Mouse (Mus musculus): Measurements from ENCODE around the gene Ank3. TPM values are rescaled to one million over a fixed set of nuclear protein-coding genes. Genes with fewer than 3 reads are reported as not detected.

The Ank3 gene
- polyA plus RNA-seq, 1 experiment from 2014 or later, result 22.5 TPM

- ATAC-seq (ENCODE audit: low read depth) (no peak), DNase-seq (ENCODE audit: low spot score) (no peak)
- H3K4me3 ChIP-seq (ENCODE audit: low read depth, low read length), result no peak overlapping the region
- H3K4me2 ChIP-seq (ENCODE audit: low read depth, low read length), result no peak overlapping the region
- 67% methylated on average over 5 of the region's 5 CpGs for WGBS
- H3K36me3 ChIP-seq (ENCODE audit: control insufficient read depth, insufficient read depth, low read length), result no peaks in the 10 kb centered on the region
- H3K27me3 ChIP-seq (replicated peaks; ENCODE audit: control insufficient read depth, insufficient read depth, low read length), result no peaks in the 10 kb centered on the region
- H3K9me3 ChIP-seq (ENCODE audit: control insufficient read depth, low read length), result no peaks in the 10 kb centered on the region
- no peaks in the 10 kb centered on the region for H3K4me1 ChIP-seq (ENCODE audit: control insufficient read depth, insufficient read depth, low read length)
- no peak overlapping the region for H3K9ac ChIP-seq (ENCODE audit: low read depth, low read length)
- H3K27ac ChIP-seq (replicated peaks; ENCODE audit: low read depth, low read length), result no peak overlapping the region
These were observed 332.8 kb downstream of the Ank3 start for GRCm38 (mm10) chr10:69731341-69731740.

GRCm38 (mm10) chr10:69731863-69732262 lies 333.3 kb downstream of the Ank3 start:
- H3K9ac ChIP-seq (ENCODE audit: low read depth, low read length), result no peak overlapping the region
- no peak overlapping the region for H3K4me3 ChIP-seq (ENCODE audit: low read depth, low read length)
- no peaks in the 10 kb centered on the region for H3K4me1 ChIP-seq (ENCODE audit: control insufficient read depth, insufficient read depth, low read length)
- H3K36me3 ChIP-seq (ENCODE audit: control insufficient read depth, insufficient read depth, low read length), result no peaks in the 10 kb centered on the region
- DNase-seq (ENCODE audit: low spot score) (no peak), ATAC-seq (ENCODE audit: low read depth) (no peak)
- no peaks in the 10 kb centered on the region for H3K9me3 ChIP-seq (ENCODE audit: control insufficient read depth, low read length)
- no peak overlapping the region for H3K4me2 ChIP-seq (ENCODE audit: low read depth, low read length)
- H3K27me3 ChIP-seq (replicated peaks; ENCODE audit: control insufficient read depth, insufficient read depth, low read length), result no peaks in the 10 kb centered on the region
- H3K27ac ChIP-seq (replicated peaks; ENCODE audit: low read depth, low read length), result no peak overlapping the region
- WGBS, result 67% methylated on average over 1 of the region's 1 CpGs

- Histone ChIP-seq H3K9me3 (ENCODE audit: control insufficient read depth, low read length) (no peaks in the 10 kb centered on the region), H3K27ac (replicated peaks; ENCODE audit: low read depth, low read length) (no peak overlapping the region), H3K4me3 (ENCODE audit: low read depth, low read length) (no peak overlapping the region), H3K4me1 (ENCODE audit: control insufficient read depth, insufficient read depth, low read length) (peaks cover 16% of the 10 kb centered on the region), H3K9ac (ENCODE audit: low read depth, low read length) (no peak overlapping the region), H3K36me3 (ENCODE audit: control insufficient read depth, insufficient read depth, low read length) (no peaks in the 10 kb centered on the region), H3K27me3 (replicated peaks; ENCODE audit: control insufficient read depth, insufficient read depth, low read length) (no peaks in the 10 kb centered on the region), H3K4me2 (ENCODE audit: low read depth, low read length) (no peak overlapping the region)
- ATAC-seq (ENCODE audit: low read depth), result no peak
- no peak for DNase-seq (ENCODE audit: low spot score)
- 62% methylated on average over 7 of the region's 7 CpGs for WGBS
These were observed 337.7 kb downstream of the Ank3 start for GRCm38 (mm10) chr10:69736241-69736640.

GRCm38 (mm10) chr10:69738741-69739271 lies 340.2 kb downstream of the Ank3 start:
- Histone ChIP-seq H3K27ac (replicated peaks; ENCODE audit: low read depth, low read length) (peak overlapping the region; percentile 56), H3K27me3 (replicated peaks; ENCODE audit: control insufficient read depth, insufficient read depth, low read length) (no peaks in the 10 kb centered on the region), H3K36me3 (ENCODE audit: control insufficient read depth, insufficient read depth, low read length) (no peaks in the 10 kb centered on the region), H3K4me3 (ENCODE audit: low read depth, low read length) (no peak overlapping the region), H3K9me3 (ENCODE audit: control insufficient read depth, low read length) (no peaks in the 10 kb centered on the region), H3K9ac (ENCODE audit: low read depth, low read length) (no peak overlapping the region), H3K4me1 (ENCODE audit: control insufficient read depth, insufficient read depth, low read length) (peaks cover 16% of the 10 kb centered on the region), H3K4me2 (ENCODE audit: low read depth, low read length) (peak overlapping the region; percentile 21; the same call in 1 of the 2 replicates)
- DNase-seq (ENCODE audit: low spot score) (peak; percentile 64), ATAC-seq (ENCODE audit: low read depth) (no peak)
- 35% methylated on average over 5 of the region's 5 CpGs for WGBS

GRCm38 (mm10) chr10:69742528-69742927 lies 344.0 kb downstream of the Ank3 start:
- no peak overlapping the region for H3K4me3 ChIP-seq (ENCODE audit: low read depth, low read length)
- ATAC-seq (ENCODE audit: low read depth) (no peak), DNase-seq (ENCODE audit: low spot score) (no peak)
- H3K9me3 ChIP-seq (ENCODE audit: control insufficient read depth, low read length), result no peaks in the 10 kb centered on the region
- H3K9ac ChIP-seq (ENCODE audit: low read depth, low read length), result no peak overlapping the region
- no peak overlapping the region for H3K4me2 ChIP-seq (ENCODE audit: low read depth, low read length)
- no peaks in the 10 kb centered on the region for H3K36me3 ChIP-seq (ENCODE audit: control insufficient read depth, insufficient read depth, low read length)
- 88% methylated on average over 3 of the region's 3 CpGs for WGBS
- no peak overlapping the region for H3K27ac ChIP-seq (replicated peaks; ENCODE audit: low read depth, low read length)
- H3K4me1 ChIP-seq (ENCODE audit: control insufficient read depth, insufficient read depth, low read length), result peaks cover 23% of the 10 kb centered on the region
- no peaks in the 10 kb centered on the region for H3K27me3 ChIP-seq (replicated peaks; ENCODE audit: control insufficient read depth, insufficient read depth, low read length)

GRCm38 (mm10) chr10:69744181-69744580 lies 345.6 kb downstream of the Ank3 start:
- H3K27me3 ChIP-seq (replicated peaks; ENCODE audit: control insufficient read depth, insufficient read depth, low read length), result no peaks in the 10 kb centered on the region
- no peak overlapping the region for H3K4me2 ChIP-seq (ENCODE audit: low read depth, low read length)
- ATAC-seq (ENCODE audit: low read depth) (peak; percentile 26; the same call in 1 of the 2 replicates), DNase-seq (ENCODE audit: low spot score) (peak; percentile 61)
- peaks cover 13% of the 10 kb centered on the region for H3K4me1 ChIP-seq (ENCODE audit: control insufficient read depth, insufficient read depth, low read length)
- no peaks in the 10 kb centered on the region for H3K36me3 ChIP-seq (ENCODE audit: control insufficient read depth, insufficient read depth, low read length)
- H3K9me3 ChIP-seq (ENCODE audit: control insufficient read depth, low read length), result no peaks in the 10 kb centered on the region
- no peak overlapping the region for H3K9ac ChIP-seq (ENCODE audit: low read depth, low read length)
- WGBS, result 36% methylated on average over 8 of the region's 8 CpGs
- no peak overlapping the region for H3K4me3 ChIP-seq (ENCODE audit: low read depth, low read length)
- no peak overlapping the region for H3K27ac ChIP-seq (replicated peaks; ENCODE audit: low read depth, low read length)

GRCm38 (mm10) chr10:69744871-69745270 lies 346.3 kb downstream of the Ank3 start:
- Histone ChIP-seq H3K27me3 (replicated peaks; ENCODE audit: control insufficient read depth, insufficient read depth, low read length) (no peaks in the 10 kb centered on the region), H3K9ac (ENCODE audit: low read depth, low read length) (no peak overlapping the region), H3K9me3 (ENCODE audit: control insufficient read depth, low read length) (no peaks in the 10 kb centered on the region), H3K36me3 (ENCODE audit: control insufficient read depth, insufficient read depth, low read length) (no peaks in the 10 kb centered on the region), H3K4me1 (ENCODE audit: control insufficient read depth, insufficient read depth, low read length) (0 out of 2 replicates have a peak, but pooled peaks cover 7% of the 10 kb centered on the region), H3K4me3 (ENCODE audit: low read depth, low read length) (no peak overlapping the region), H3K4me2 (ENCODE audit: low read depth, low read length) (no peak overlapping the region), H3K27ac (replicated peaks; ENCODE audit: low read depth, low read length) (no peak overlapping the region; the same call in 1 of the 2 replicates)
- DNase-seq (ENCODE audit: low spot score) (no peak), ATAC-seq (ENCODE audit: low read depth) (no peak)
- WGBS, result 74% methylated on average over 5 of the region's 5 CpGs

- H3K4me2 ChIP-seq (ENCODE audit: low read depth, low read length), result no peak overlapping the region
- no peak overlapping the region for H3K9ac ChIP-seq (ENCODE audit: low read depth, low read length)
- H3K27me3 ChIP-seq (replicated peaks; ENCODE audit: control insufficient read depth, insufficient read depth, low read length), result no peaks in the 10 kb centered on the region
- 0 out of 2 replicates have a peak, but pooled peaks cover 7% of the 10 kb centered on the region for H3K4me1 ChIP-seq (ENCODE audit: control insufficient read depth, insufficient read depth, low read length)
- no peak overlapping the region for H3K4me3 ChIP-seq (ENCODE audit: low read depth, low read length)
- ATAC-seq (ENCODE audit: low read depth) (no peak), DNase-seq (ENCODE audit: low spot score) (no peak)
- H3K36me3 ChIP-seq (ENCODE audit: control insufficient read depth, insufficient read depth, low read length), result no peaks in the 10 kb centered on the region
- WGBS, result 64% methylated on average over 8 of the region's 8 CpGs
- H3K27ac ChIP-seq (replicated peaks; ENCODE audit: low read depth, low read length), result no peak overlapping the region
- no peaks in the 10 kb centered on the region for H3K9me3 ChIP-seq (ENCODE audit: control insufficient read depth, low read length)
These were observed 347.7 kb downstream of the Ank3 start for GRCm38 (mm10) chr10:69746322-69746721.

- Histone ChIP-seq H3K4me2 (ENCODE audit: low read depth, low read length) (no peak overlapping the region), H3K27me3 (replicated peaks; ENCODE audit: control insufficient read depth, insufficient read depth, low read length) (no peaks in the 10 kb centered on the region), H3K9ac (ENCODE audit: low read depth, low read length) (no peak overlapping the region), H3K4me1 (ENCODE audit: control insufficient read depth, insufficient read depth, low read length) (0 out of 2 replicates have a peak, but pooled peaks cover 7% of the 10 kb centered on the region), H3K9me3 (ENCODE audit: control insufficient read depth, low read length) (no peaks in the 10 kb centered on the region), H3K36me3 (ENCODE audit: control insufficient read depth, insufficient read depth, low read length) (no peaks in the 10 kb centered on the region), H3K4me3 (ENCODE audit: low read depth, low read length) (no peak overlapping the region), H3K27ac (replicated peaks; ENCODE audit: low read depth, low read length) (no peak overlapping the region)
- WGBS, result 49% methylated on average over 5 of the region's 5 CpGs
- ATAC-seq (ENCODE audit: low read depth) (peak; percentile 33; the same call in 1 of the 2 replicates), DNase-seq (ENCODE audit: low spot score) (peak; percentile 27)
These were observed 348.2 kb downstream of the Ank3 start for GRCm38 (mm10) chr10:69746730-69747129.

All from embryonic facial prominence, embryonic 14.5 days (tissue).